Mouse (Mus musculus) monocyte, adult 5-6 weeks (primary cell): Measurements from ENCODE around the gene Esrra. TPM values are rescaled to one million over a fixed set of nuclear protein-coding genes. Genes with fewer than 3 reads are reported as not detected.

Experiments used
- total RNA-seq: library from RNA; stranded (forward); fragments of 200-1000, 200-491, 200-594 nt; gene quantifications from 3 replicates; pipeline ENCODE4 v1.2.3, GENCODE M21; 2017

Esrra gene
- total RNA-seq, 1 experiment from 2014 or later = 46.8 TPM

Other genes starting within 250 kb of the Esrra start
- gene Rps6ka4, start 81.2 kb downstream of the Esrra start, total RNA-seq = 11.8 to 24.6 TPM (median 20.5 TPM) in 3 replicates
- gene Ccdc88b, start 63.6 kb downstream of the Esrra start, total RNA-seq = 92.9 to 171 TPM (median 102 TPM) in 3 replicates
- 84.5 to 135 TPM (median 85.6 TPM) in 3 replicates for gene Trmt112, start 12.1 kb downstream of the Esrra start, total RNA-seq
- gene Prdx5, start 11.7 kb downstream of the Esrra start, total RNA-seq = 520 to 936 TPM (median 803 TPM) in 3 replicates
- gene Catsperz, start 3.6 kb upstream of the Esrra start, total RNA-seq = not detected in 3 replicates
- gene Kcnk4, start 12.7 kb upstream of the Esrra start, total RNA-seq = not detected in 3 replicates
- 9.3 to 26.0 TPM (median 10.3 TPM) in 3 replicates for gene Bad, start 20.0 kb upstream of the Esrra start, total RNA-seq
- gene Gpr137, start 20.7 kb upstream of the Esrra start, total RNA-seq = 13.1 to 16.8 TPM (median 14.2 TPM) in 3 replicates
- 31.2 to 34.4 TPM (median 33.6 TPM) in 3 replicates for gene Ppp1r14b, start 53.2 kb upstream of the Esrra start, total RNA-seq
- gene Plcb3, start 54.7 kb upstream of the Esrra start, total RNA-seq = 9.2 to 17.4 TPM (median 15.8 TPM) in 3 replicates
- 62.9 to 104 TPM (median 63.6 TPM) in 3 replicates for gene Fkbp2, start 58.7 kb upstream of the Esrra start, total RNA-seq
- 0.43 to 3.0 TPM (median 1.8 TPM) in 3 replicates for gene Vegfb, start 65.8 kb upstream of the Esrra start, total RNA-seq
- gene Dnajc4, start 70.8 kb upstream of the Esrra start, total RNA-seq = 20.1 to 34.0 TPM (median 27.0 TPM) in 3 replicates
- 8.8 to 12.2 TPM (median 9.7 TPM) in 3 replicates for gene Nudt22, start 74.3 kb upstream of the Esrra start, total RNA-seq
- gene Trpt1, start 74.3 kb upstream of the Esrra start, total RNA-seq = 2.5 to 5.0 TPM (median 3.0 TPM) in 3 replicates
- 265 to 357 TPM (median 285 TPM) in 3 replicates for gene Fermt3, start 97.7 kb upstream of the Esrra start, total RNA-seq
- 86.9 to 106 TPM (median 100 TPM) in 3 replicates for gene Stip1, start 118.2 kb upstream of the Esrra start, total RNA-seq
- 0.32 to 1.8 TPM in 2 of 3 replicates, not detected in the other for gene Macrod1, start 135.0 kb upstream of the Esrra start, total RNA-seq
- 0.10 TPM in 1 of 3 replicates, not detected in the others for gene Flrt1, start 183.9 kb upstream of the Esrra start, total RNA-seq